Mouse (Mus musculus) embryonic fibroblast, embryonic 13.5 days (primary cell): Measurements from ENCODE around the gene Ube2c.

ENCODE experiments used
- CTCF ChIP-seq: IDR thresholded peaks from 2 replicates; pipeline ENCODE4 v1.5.1; 2011; ENCODE audit warnings: mild to moderate bottlenecking, control low read depth, low read length, moderate library complexity, borderline replicate concordance; ENCODE audit not compliant: insufficient read depth
- POLR2A ChIP-seq: IDR thresholded peaks from 2 replicates; pipeline ENCODE4 v1.6.1; 2011; ENCODE audit warnings: low read depth, mild to moderate bottlenecking, control low read depth, low read length, moderate library complexity

DNA sequence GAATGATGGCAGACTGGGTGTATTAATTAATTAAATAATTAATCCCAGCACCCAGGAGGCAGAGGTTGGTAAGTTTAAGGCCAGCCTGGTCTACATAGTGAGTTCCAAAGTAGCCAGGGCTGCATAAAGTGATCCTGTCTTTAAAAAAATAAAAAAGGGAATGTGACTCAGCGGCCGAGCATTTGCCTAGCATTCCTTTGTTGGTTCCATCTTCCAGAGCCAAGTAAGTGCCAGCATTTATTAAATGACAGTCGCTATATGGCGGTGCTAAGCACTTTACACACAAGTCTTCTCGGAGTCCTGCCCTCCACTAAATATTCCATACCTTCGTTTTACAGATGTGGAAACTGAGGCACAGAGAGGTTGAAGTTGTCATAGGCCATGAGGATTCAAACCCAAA, 6.4 kb downstream of the Ube2c start:
- TF ChIP-seq CTCF (no peak), POLR2A (no peak)
